Mouse (Mus musculus): ENCODE results near the gene Synpr.
A peak's percentile ranks its signal among the peaks of the same experiment; 100 is the strongest.

The Synpr gene

GRCm38 (mm10) chr14:13355569-13356362, 71.2 kb downstream of the Synpr start:
- DNase-seq, result peak; percentile 67

- DNase-seq, result no peak
Measured at GRCm38 (mm10) chr14:13357101-13357667, 72.6 kb downstream of the Synpr start.

GRCm38 (mm10) chr14:13358037-13358436, 73.5 kb downstream of the Synpr start:
- no peak for DNase-seq

- DNase-seq, result no peak
Measured at GRCm38 (mm10) chr14:13361184-13361583, 76.6 kb downstream of the Synpr start.

GRCm38 (mm10) chr14:13361642-13362041, 77.1 kb downstream of the Synpr start:
- DNase-seq, result no peak

- DNase-seq, result no peak
Measured at GRCm38 (mm10) chr14:13368309-13368708, 83.7 kb downstream of the Synpr start.

GRCm38 (mm10) chr14:13389081-13389480, 104.5 kb downstream of the Synpr start:
- DNase-seq, result no peak

GRCm38 (mm10) chr14:13389954-13390353, 105.4 kb downstream of the Synpr start:
- no peak for DNase-seq

GRCm38 (mm10) chr14:13399226-13400020, 114.8 kb downstream of the Synpr start:
- DNase-seq, result peak; percentile 28

- DNase-seq, result no peak
Measured at GRCm38 (mm10) chr14:13411636-13412035, 127.1 kb downstream of the Synpr start.

GRCm38 (mm10) chr14:13440723-13441122, 156.1 kb downstream of the Synpr start:
- DNase-seq, result no peak

- no peak for DNase-seq
Measured at GRCm38 (mm10) chr14:13444908-13445307, 160.3 kb downstream of the Synpr start.

- DNase-seq, result peak; percentile 19
Measured at GRCm38 (mm10) chr14:13453461-13454204, 169.1 kb downstream of the Synpr start.

GRCm38 (mm10) chr14:13454991-13455390, 170.4 kb downstream of the Synpr start:
- DNase-seq, result no peak

- peak; percentile 8 for DNase-seq
Measured at GRCm38 (mm10) chr14:13459333-13459732, 174.8 kb downstream of the Synpr start.

GRCm38 (mm10) chr14:13469211-13469610, 184.6 kb downstream of the Synpr start:
- no peak for DNase-seq

- no peak for DNase-seq
Measured at GRCm38 (mm10) chr14:13477821-13478220, 193.2 kb downstream of the Synpr start.

GRCm38 (mm10) chr14:13505355-13505754, 220.8 kb downstream of the Synpr start:
- no peak for DNase-seq

- DNase-seq, result no peak
Measured at GRCm38 (mm10) chr14:13518608-13519139, 234.1 kb downstream of the Synpr start.

- no peak for DNase-seq
Measured at GRCm38 (mm10) chr14:13519239-13520011, 234.8 kb downstream of the Synpr start.

GRCm38 (mm10) chr14:13547746-13548145, 263.2 kb downstream of the Synpr start:
- no peak for DNase-seq

GRCm38 (mm10) chr14:13551209-13551608, 266.6 kb downstream of the Synpr start:
- DNase-seq, result peak; percentile 38
